Mouse (Mus musculus) adrenal gland, postnatal 14 days (tissue): ENCODE measurements around the gene Slc35f3. TPM values are rescaled to one million over a fixed set of nuclear protein-coding genes. Genes with fewer than 3 reads are reported as not detected.

ENCODE experiments used
- DNase-seq: peaks from one replicate; pipeline ENCODE4 v3.0.0; 2021; ENCODE audit warnings: mixed read lengths
- long read RNA-seq, 2 experiments: library from polyadenylated mRNA; stranded (forward); transcript quantifications; one replicate each; pipeline ENCODE4 v2.0.0; 2021
- total RNA-seq: library from RNA; stranded (reverse); gene quantifications from 2 replicates; pipeline ENCODE4 v1.2.3, GENCODE M21; 2021

Slc35f3 gene
- total RNA-seq = 1.2 and 1.3 TPM in 2 replicates
- long read RNA-seq, experiment 1, partial matches to known transcripts = 3 of 8 reads
- long read RNA-seq, experiment 1, other reads (novel, unspliced or antisense) = 2 of 8 reads
- long read RNA-seq, experiment 2, partial matches to known transcripts = 0 of 1 reads
- long read RNA-seq, experiment 2, other reads (novel, unspliced or antisense) = 1 of 1 reads

DNA sequence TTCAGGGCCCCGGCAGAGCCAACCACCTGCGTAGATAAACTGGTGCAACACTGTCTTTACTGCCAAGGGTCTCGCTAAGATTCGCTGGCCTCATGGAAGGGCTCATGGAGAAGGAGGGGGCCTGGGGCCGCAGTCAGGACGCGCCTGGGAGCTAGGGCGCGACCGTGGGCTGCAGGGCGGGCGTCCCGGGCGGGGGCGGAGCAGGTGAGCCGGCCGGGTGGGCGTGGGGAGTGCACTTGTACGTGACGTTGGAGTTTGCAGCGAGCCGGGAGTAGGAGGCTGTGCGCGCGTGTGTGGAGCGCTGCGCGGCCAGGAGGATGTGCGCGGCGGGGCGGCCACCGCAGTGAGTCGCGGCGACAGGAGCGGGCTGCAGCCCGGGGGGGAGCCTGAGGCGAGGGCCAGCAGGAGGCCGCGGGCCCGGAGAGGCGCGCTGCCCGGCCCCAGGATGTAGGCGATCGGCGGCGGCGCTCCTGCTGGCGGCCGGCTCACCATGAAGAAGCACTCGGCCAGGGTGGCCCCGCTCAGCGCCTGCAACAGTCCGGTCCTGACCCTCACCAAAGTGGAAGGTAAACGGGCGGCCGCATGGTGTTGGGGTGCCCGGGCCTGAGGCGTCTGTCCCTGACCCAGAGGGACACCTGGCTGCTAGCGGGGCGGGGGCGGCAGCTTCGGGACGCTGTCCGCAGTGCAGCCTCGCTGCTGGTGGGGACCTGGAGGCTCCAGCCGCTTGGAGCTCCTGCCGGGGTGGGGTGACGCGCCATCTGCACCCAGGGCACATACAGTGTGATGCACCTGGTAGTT lies at the start of gene Slc35f3:
Gene Slc35f3 (plus strand): TSS at position 263 of the 798 bp plus-strand sequence.
- DNase-seq = peak; percentile 58

DNA sequence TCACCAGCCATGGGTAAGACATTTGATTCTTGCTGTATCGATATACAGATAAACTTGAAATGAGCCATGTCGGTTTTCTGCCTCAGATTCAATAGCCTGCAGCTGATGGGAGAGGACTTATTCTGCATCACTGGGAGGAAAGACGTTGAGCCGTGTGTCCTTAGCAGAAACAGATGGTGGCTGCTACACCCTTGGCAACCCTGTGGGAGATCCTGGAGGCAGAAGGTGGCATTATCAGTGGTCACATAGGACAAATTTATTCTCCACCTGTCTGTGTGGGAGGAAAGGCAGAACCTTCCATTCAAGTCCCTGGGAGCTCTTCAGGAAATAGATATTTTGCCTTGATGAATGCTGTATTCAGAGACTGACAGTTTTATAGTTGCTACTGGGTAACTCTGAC lies 47.9 kb upstream of the Slc35f3 start:
- no peak for DNase-seq

DNA sequence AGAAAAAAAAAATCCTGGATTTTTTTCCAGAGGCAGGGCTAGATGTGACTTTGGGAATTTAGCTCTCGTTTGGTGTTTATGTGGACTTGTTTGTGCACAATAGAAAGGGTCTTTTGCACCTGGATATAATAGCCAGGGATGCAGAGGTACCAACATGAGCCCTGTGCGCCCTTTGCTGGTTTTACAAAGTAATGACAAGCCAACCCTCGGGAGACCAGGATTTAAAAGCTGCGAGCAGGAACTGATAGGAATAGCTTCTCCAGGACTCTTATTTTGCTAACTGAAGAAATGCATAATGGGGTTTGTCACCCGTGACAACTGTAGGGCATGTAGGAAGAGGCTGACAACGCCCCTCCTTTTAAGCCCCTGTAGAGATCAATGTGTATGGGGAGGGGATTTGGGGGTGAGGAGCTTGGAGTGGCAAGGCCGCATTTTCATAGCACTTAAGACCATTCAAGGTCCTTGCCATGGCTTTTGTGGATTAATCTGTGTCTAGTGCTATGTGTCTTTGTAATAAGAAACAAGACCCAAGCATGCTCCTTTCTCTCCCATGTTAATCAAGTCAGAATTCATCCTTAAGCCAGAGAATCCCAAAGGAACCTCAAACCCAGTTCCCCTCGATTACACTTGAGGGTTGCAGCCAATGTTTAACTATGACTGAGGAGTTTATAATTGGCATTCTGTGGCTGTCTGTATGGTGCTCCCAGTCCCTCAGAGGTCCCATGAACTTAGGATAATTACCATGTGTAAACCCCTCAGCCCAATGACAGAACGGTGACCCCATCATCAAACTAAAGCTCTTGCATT lies 41.6 kb upstream of the Slc35f3 start:
- no peak for DNase-seq

DNA sequence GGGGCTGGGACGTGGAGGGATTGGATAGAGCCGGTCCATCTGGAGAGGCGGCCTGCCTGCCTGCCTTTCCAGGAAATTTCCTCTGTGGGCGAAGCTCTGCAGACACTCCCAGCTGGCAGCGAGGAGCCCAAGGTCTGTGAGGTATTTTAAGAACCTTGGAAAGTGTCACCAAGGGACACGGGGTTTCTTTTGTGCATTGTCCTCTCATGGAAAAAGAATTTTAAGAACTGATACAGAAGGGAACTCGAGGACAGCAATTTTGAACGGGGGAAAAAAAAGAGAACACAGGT lies 41.0 kb upstream of the Slc35f3 start:
- no peak for DNase-seq

DNA sequence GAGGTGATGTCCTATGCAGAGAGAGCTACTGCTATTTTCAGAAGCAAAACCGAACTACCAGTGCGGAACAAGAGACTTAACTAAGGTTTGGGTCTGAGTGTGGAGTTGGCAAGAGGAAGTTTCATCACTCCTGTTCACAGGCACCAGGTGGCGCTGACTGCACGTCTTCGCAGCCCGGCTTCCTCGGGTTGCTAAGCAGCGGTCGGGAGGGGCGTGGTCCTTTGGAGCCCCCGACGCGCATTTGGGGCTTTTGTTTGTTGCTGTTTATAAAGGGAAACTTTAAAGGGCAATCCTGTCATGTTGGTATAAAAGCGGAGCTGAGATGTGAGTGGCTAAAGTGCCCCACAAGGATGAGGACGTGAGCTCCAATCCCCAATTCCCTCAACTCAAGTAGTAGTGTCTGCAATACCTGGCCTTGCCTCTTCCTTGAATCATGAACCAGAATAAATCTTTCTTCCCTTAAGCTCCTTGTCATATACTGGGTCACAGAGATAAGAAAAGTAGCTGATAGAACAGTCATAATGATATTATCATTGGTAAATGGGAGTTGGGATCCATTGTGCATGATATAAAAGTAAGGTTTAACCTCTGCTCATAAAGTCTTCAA lies 40.1 kb upstream of the Slc35f3 start:
- peak; percentile 90 for DNase-seq

DNA sequence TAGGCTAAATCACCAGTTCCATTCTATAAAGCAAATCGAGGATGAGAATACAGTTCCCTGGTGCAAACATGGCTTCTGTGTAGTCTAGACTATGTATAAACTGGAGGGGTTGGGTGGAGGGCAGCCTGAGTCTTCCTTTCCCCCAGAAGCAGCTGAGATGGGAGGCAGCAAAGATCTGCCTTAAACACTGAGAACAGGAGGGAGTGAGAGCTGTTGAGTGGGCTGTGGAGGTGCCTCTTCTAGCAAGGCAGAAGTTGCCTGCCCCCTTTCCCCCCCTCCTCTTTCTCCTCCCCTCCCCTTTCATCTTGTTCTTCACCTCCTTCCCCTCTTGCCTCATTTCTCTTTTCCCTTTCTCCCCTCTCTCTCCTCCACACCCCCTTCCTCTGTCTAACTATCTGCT lies 33.2 kb upstream of the Slc35f3 start:
- no peak for DNase-seq

DNA sequence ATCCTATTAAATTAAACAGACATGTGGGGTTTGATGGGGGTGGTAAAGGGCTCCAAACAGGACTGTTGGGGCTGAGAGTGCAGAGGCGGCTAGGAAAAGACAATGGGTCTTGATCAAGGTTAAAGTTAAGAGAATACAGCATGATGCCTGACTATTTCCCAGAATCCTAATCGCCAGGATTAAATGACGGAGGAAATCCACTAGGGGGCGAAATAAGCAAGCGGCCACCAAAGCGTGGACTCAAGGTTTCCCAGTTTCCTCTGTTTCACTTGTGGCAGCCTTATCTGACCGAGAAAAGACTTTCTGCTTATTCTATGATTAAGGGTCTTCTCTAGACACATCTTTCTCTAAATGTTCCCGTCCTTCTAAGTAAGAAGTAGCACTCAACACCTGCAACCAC lies 31.2 kb upstream of the Slc35f3 start:
- DNase-seq = peak; percentile 66

DNA sequence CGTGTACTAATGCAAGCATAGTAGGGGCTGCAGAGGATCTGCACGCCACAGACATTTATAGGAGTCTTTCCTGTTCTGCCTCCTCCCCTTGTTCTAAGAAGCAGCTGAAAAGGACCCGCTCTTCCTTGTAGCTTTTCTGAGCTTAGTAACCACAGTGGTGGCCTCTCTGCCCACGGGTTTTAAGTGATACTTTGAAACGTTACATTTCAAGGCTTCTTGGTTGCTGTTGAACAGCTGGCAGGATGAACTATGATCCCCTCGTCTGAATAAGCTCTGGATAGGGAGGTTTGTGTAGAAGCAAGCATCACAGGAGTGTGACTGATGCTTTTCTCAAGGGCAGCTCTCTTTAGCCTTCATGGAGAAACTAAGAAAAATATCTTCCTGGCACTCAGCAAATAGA lies 28.6 kb upstream of the Slc35f3 start:
- peak; percentile 24 for DNase-seq

DNA sequence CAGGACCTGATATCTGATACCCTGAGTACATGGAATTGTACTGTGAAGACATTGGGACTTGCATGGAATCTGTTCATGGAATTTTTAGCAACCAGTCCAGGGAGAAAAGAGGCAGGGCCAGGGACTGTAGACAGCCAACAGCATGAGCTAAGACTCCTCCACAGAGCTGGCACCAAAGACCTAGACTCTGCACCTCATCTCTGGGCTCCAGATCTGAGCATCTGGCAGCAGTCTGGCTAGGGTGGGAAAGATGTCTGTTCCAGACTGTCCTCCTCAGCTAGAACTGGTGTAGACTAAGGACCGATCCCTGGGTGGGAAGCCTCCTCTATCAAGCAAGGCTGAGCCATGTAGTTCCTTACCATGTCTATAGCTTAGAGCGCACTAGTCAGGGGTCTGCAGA lies 25.9 kb upstream of the Slc35f3 start:
- DNase-seq = peak; percentile 12

DNA sequence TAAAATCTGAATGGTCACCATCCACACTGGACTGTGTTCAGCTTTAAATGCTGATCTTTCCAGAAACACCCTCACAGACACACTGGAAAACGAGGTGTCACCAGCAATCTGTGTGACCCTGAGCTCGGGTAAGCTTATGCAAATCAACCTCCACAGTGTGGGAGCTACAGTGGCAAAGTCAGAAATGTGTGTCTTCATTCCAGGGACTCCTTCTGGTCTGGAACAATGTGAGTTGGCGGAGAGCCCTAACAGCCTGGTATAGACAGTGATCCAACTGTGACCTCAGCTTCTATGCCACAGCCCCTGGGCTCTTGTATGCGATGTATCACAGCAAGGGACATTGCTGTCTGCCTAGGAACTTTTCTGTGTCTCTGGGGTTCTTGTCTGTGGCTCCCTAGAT lies 25.3 kb upstream of the Slc35f3 start:
- no peak for DNase-seq

DNA sequence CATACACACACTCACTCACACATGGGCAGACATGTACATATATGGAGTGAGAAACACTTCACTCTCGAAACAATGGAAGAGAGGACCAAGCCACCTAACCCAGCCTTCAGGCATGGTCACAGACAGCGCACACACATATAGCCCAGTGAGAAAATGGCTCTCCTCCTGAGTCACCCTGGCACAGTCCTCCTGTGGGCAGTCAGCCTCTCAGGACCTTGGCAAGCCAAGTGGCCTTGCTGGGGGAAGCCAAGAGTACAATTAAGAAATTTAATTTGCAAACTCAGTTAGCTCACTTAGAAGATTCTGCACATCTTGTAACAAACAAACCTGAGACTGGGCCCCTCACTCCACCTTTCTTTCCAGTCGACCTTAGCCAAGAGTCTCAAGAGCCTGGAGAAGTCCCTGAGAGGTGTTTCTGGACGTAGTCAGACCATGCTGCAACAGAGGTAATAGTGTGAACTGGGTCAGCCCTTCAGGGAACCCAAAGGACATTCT lies 23.4 kb upstream of the Slc35f3 start:
- DNase-seq = peak; percentile 82

DNA sequence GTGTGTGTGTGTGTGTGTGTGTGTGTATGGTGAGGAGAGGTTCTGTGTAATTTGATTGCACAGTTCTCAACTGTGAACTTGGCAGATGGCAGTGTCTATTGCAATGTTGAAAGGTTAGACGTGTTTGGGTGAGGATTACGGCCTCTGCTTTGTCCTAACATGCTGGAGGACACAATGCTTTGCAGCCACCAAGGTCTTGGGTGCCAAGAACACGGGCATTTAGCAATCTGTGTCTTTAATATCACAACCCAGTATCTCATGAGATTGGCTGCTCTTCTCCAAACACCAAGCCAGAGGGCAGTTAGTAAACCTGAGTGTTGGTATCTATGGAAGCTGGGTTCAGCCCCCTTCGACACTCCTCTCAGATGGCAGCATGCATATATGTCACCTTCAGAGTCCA lies 22.5 kb upstream of the Slc35f3 start:
- peak; percentile 59 for DNase-seq

DNA sequence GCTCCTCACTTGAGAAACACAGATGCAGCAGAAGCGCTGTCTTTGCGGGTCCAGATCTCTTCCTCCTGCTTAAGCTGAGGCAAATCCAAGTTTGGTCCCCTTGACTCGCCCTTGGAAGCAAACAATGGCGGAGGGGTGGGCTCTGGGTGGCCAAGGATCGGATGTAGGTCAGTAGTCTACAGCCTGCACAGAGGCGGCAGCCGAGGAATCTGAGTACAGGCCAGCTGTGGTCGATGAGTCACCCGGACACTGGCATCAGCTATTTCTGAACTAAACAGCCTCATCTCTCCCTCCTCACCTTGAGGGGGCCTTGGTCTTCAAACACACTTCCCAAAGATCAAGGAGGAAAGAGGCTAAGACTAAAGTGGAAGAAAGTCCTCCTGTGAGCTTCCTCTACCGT lies 6.4 kb upstream of the Slc35f3 start:
- DNase-seq = peak; percentile 74

DNA sequence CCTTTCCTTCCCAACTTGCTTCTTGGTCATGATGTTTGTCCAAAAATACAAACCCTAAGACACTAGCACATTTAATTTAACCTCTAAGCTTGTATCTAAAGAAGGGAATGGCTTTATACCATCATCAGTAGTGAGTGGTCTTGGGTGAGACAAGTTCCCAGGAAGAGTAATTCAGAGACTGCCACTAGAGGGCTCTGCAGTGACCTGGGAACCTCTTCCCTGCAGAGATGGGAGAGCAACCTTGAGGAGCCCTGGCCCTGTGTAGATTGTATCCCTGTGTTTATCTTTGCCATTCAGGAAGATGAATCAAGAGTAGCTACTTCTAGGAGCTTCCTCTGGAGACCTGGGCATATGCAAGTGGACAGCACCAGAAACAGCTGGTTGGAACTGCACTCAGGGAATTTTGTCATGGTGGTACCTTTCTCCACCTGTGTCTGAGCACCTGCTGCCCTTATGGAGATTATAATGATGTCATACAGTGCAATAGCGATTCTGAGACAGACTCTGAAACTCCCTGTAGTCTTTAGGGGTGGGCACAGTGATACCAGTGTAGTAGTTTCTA lies 993 bp upstream of the Slc35f3 start:
- peak; percentile 76 for DNase-seq

DNA sequence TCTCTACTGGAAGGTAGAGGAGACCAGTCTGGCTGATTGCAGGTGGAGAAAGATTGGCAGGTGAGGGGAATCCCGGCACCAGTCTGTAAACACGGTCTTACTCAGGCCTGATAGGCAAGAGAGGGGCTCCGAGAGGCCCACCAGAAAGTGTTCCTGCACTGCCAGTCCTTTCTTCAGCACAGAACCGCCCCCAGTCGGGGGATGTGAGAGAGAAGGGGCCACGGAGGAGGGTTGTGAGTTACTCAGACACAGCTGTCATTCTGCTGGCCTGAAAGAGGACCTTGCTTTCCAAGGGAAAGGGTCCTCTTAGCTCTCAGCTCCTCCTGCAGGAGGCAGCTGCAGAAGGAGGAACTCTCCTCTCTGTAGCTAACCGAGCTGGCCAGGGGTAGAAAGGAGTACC lies 975 bp downstream of the Slc35f3 start:
- no peak for DNase-seq

DNA sequence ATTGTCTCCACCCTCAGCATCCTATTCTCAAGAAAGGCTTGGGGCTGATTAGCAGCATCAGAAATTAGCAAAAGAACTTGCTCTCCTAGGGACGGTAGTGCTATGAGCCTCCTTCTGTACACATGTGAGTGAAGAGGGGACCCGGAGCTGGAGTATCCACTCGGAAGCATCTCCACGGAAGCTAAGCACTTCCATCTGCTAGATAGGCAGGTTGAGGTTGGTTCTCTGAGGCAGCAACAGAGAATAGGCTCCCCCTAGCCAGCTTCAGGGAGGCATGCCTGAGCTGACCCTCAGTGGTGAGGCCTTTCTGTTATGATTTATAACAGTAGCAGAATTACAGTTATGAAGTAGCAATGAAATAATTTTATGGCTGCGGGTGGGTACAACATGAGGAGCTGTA lies 2.0 kb downstream of the Slc35f3 start:
- no peak for DNase-seq

DNA sequence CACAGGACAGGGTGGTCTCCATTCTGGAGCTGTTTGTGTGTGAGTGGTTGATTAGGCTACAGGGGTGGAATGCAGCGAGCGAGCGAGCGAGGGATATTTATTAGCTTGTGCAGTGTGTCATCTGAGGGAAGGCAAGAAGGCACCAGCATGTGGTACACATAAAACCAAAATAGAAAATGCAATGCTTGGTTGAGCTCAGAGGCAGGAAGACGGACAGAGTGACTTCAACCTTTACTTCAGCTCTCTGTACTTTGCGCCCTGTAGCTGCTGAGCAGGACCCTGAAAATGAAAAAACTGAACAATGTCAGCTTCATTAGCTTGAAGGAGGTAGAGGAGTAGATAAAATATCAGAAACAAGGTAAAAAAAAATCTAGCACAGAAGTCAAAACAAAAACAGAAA lies 3.2 kb downstream of the Slc35f3 start:
- DNase-seq = no peak

DNA sequence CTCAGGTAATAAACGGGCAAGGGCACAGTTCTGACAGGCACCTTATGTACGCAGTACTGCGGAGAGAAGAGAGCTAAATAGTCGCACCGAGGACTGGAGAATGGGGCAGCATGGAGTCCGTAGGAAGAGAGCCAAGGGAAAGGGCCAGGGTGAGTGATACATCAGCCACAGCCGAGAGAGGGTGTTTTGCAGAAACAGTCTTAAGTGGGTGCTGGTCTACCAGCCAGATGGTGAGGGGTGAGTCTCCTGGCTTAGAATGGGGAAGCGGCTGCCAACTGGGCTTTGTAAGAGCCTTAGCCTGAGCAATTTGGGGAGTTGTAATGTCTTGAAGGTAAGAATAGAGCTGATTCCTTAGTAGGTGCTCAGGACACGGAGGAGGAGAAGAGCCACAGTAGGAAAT lies 8.8 kb downstream of the Slc35f3 start:
- no peak for DNase-seq

DNA sequence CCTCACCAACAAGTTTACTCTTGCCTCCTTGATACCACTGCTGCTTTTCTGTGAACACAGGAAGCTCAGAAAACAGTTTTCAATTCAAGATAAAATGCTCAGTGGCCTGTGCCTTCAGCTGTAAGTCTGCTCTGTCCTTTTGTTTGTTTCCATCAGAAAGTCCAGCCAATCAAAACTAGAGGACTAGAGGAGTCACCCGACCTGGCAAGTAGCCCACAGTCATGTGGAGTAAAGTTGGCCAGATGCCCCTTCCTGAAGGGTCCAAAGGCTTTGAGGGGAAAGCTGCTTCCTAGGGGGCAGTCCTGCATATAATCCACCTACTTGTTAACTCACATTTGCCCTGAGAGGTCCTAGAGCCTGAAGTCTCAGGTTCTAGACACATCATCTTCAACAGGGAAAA lies 10.7 kb downstream of the Slc35f3 start:
- DNase-seq = peak; percentile 74

DNA sequence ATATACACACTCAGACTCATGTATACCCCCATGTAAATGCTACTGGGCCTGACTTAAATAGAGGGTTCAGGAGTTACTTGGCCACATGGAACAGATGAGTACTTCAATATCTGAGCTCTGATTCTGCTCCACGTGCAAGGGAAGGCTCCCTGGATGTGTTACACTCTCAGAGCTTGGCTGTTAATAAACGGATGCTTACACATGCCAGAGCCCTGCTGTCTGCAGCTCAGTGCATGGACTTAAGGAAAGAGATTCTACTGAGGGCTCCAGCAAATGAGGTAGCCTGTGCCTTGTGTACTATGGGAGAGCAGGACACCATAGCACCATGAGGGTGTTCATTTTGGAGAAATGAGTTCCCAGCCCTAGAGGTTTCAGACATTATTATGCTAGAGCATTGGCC lies 26.6 kb downstream of the Slc35f3 start:
- no peak for DNase-seq

DNA sequence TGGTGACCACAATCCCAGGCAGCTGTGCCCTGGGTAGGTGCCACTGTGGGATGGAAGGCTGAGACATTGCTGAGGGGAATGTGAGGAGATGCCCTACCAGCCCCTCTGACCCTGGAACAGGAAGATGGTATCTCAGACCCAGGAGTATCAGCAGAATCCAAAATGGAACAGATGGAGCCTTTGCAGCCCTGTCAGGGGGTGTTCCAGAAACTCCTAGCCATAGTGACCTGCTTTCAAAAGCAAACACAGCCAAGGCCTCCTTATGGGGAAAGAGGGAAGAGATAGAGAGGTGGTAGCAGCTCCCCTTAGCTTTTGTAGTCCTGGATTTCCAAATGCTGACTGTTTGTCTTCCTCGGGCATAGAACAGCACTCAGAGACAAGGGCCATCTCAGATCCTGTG lies 27.8 kb downstream of the Slc35f3 start:
- DNase-seq = no peak

DNA sequence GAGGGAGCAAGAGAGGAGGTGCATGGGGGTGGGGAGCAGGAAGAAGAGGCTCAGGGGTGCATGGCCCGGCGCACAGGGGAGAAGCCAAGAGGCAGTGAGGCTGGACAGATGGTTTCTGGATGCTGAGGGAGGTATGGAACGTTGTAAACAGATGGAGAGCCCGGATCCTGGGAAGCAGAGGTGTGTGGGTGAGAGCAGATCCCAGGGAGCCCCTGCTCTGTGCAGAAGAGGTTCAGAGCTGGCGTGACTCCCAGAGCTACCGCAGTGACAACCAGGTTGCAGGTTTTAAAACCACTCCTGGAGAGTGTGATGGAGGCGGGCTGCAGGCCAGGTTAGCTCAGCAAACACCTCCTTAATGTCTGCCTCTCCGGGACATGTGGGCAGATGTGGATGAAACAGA lies 28.4 kb downstream of the Slc35f3 start:
- no peak for DNase-seq

DNA sequence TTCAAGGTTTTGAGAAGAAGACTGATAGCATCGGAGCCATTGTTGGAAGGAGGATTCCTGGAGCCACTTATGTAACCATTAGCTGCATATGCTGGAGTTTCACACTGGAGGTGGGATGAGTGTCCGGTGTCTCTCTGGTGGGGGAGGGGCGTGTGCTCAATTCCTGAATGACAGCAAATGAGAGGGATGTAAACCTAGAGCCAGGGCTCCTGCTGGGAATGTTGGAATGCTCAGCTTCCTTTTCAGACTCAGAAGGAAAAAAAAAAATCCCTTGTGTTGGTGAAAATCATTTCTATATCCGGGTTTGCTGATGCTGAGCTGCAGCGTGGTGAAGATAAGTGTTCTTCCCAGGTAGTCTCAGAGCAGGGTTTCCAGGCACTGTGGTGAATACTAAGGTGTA lies 29.4 kb downstream of the Slc35f3 start:
- no peak for DNase-seq
